ENCODE assay signal across 13 mouse cellular contexts in genomic region chr13:28931266-28931665, GRCm38 (mm10). TPM values are rescaled to one million over a fixed set of nuclear protein-coding genes. Genes with fewer than 3 reads are reported as not detected.
A peak's percentile ranks its signal among the peaks of the same experiment; 100 is the strongest.
DNase-seq lines count a peak whose midpoint lies in the region; ATAC-seq and TF ChIP-seq lines count a peak whose summit lies in the region.
"Had no signal": no experiment of that assay in that cellular context is flagged by ENCODE, and none has a peak within 500 bp of the region (broad histone marks: within the 10 kb centered on the region; RNA-seq: fewer than 3 reads in every experiment).

No protein-coding gene starts in this region.

- H3K36me3 ChIP-seq in heart, adult 2 months (ENCODE audit: control insufficient read depth, insufficient read depth, low read length), result no peaks in the 10 kb centered on the region
- no peaks in the 10 kb centered on the region for H3K36me3 ChIP-seq in heart, embryonic 11.5 days (ENCODE audit: control insufficient read depth, insufficient read depth, low read length)
- H3K36me3 ChIP-seq: heart, embryonic 15.5 days; limb, embryonic 10.5 days; neural tube, embryonic 12.5 days had no signal

- TF ChIP-seq CTCF in heart, adult 2 months (IDR thresholded peaks at IDR 0.05), result no peak

- no peak for TF ChIP-seq POLR2A in heart, adult 2 months (IDR thresholded peaks at IDR 0.05; ENCODE audit: insufficient read depth, low read depth, low read length)

- H3K4me1 ChIP-seq in heart, adult 2 months (ENCODE audit: control insufficient read depth, insufficient read depth, low read length), result peaks cover 6% of the 10 kb centered on the region
- H3K4me1 ChIP-seq in heart, embryonic 11.5 days (ENCODE audit: control insufficient read depth, insufficient read depth, low read length), result peaks cover 3% of the 10 kb centered on the region; the same call in 1 of the 2 replicates
- H3K4me1 ChIP-seq: neural tube, embryonic 12.5 days had no signal

- no peak for ATAC-seq in heart, embryonic 11.5 days (replicated peaks; ENCODE audit: insufficient number of reproducible peaks, low FRiP score, low TSS enrichment)
- ATAC-seq: intestine, embryonic 16.5 days had no signal

- H3K27ac ChIP-seq in heart, adult 2 months, result peak overlapping the region; percentile 41
- no peak overlapping the region for H3K27ac ChIP-seq in heart, embryonic 11.5 days (ENCODE audit: low read depth, low read length)
- H3K27ac ChIP-seq: heart, embryonic 15.5 days; limb, embryonic 10.5 days; neural tube, embryonic 12.5 days had no signal

- WGBS in heart, adult 2 months, result 58% methylated on average over 3 of the region's 3 CpGs
- WGBS in heart, embryonic 11.5 days (ENCODE audit: insufficient replicate concordance), result 73% methylated on average over 3 of the region's 3 CpGs

- intact Hi-C loops in heart, adult 2 months (cut with DNase I), result loop anchor here (5.0 kb wide), 1 partner anchor 44 kb away; no protein-coding TSS in a partner anchor
- intact Hi-C loops in heart, postnatal 36 days (cut with DNase I), result loop anchor here (1.0 to 5.0 kb wide), 3 partner anchors 45 to 514 kb away; no protein-coding TSS in a partner anchor

- no peak overlapping the region for H3K4me3 ChIP-seq in heart, adult 2 months
- no peak overlapping the region for H3K4me3 ChIP-seq in heart, embryonic 11.5 days (ENCODE audit: low read depth, low read length)
- H3K4me3 ChIP-seq: heart, embryonic 15.5 days; limb, embryonic 10.5 days; neural tube, embryonic 12.5 days had no signal

- peak; percentile 50 to 61 for DNase-seq in heart, adult 2 months
- DNase-seq in adrenal gland, postnatal 36 days, result peak; percentile 39 to 48
- peak; percentile 24 to 31 for DNase-seq in heart, postnatal 36 days
- peak; percentile 58 for DNase-seq in lung, postnatal 10 days
- DNase-seq in testis, postnatal 14 days (ENCODE audit: low spot score), result no peak
- no peak for DNase-seq in urinary bladder, postnatal 14 days (ENCODE audit: low spot score)
- DNase-seq in natural killer cell, adult 2 months (ENCODE audit: low spot score in 2 of 2), result no peak
- DNase-seq: right cerebral cortex, postnatal 14 days had no signal

- no peak overlapping the region for H3K4me2 ChIP-seq in heart, embryonic 11.5 days
- H3K4me2 ChIP-seq: heart, embryonic 15.5 days; neural tube, embryonic 12.5 days had no signal

- TF ChIP-seq EP300 in heart, adult 2 months (IDR thresholded peaks at IDR 0.05; ENCODE audit: insufficient read depth, low read depth, low read length), result peak; percentile 82; the same call in 1 of the 2 replicates

- H3K9ac ChIP-seq in heart, adult 2 months (ENCODE audit: low read depth, low read length), result no peak overlapping the region
- no peak overlapping the region for H3K9ac ChIP-seq in heart, embryonic 11.5 days (ENCODE audit: low read depth, low read length)
- H3K9ac ChIP-seq: heart, embryonic 15.5 days; neural tube, embryonic 12.5 days had no signal

- no peaks in the 10 kb centered on the region for H3K27me3 ChIP-seq in heart, adult 2 months (ENCODE audit: control insufficient read depth, insufficient read depth, low read length)
- no peaks in the 10 kb centered on the region for H3K27me3 ChIP-seq in heart, embryonic 11.5 days (ENCODE audit: control insufficient read depth, insufficient read depth, low read length)
- H3K27me3 ChIP-seq: heart, embryonic 15.5 days; neural tube, embryonic 12.5 days had no signal

- no peaks in the 10 kb centered on the region for H3K9me3 ChIP-seq in heart, embryonic 11.5 days (replicated peaks; ENCODE audit: control insufficient read depth, low read length)
- H3K9me3 ChIP-seq: heart, embryonic 15.5 days; limb, embryonic 10.5 days; neural tube, embryonic 12.5 days had no signal

- no peaks in the 10 kb centered on the region for H3K79me2 ChIP-seq in heart, adult 2 months (replicated peaks; ENCODE audit: control insufficient read depth, insufficient read depth, low read length)

RNA-seq across cellular contexts. Expression of gene Sox4, which starts 22.2 kb away (rescaled TPM):
- total RNA-seq in heart, adult 2 months (2021), result 10 to 100 TPM; 13.6 to 17.5 TPM
- 8.3 and 11.9 TPM in 2 replicates for polyA plus RNA-seq in heart, adult 2 months (2012; rRNA removed)
- polyA plus RNA-seq in heart, embryonic 11.5 days (2014; fragmentation: Nextera tagmentation; extraction: Ambion mirVana), result 45.6 and 47.0 TPM in 2 replicates
- total RNA-seq in adrenal gland, postnatal 36 days (2021), result 10 to 100 TPM; 20.6 to 25.2 TPM
- total RNA-seq in heart, postnatal 36 days (2021), result 10 to 100 TPM; 21.7 to 29.0 TPM

Comparison
In these comparisons a context has a peak if more than half of its experiments do, and no peak if none do; other contexts are left out.
1. DNase-seq: peak in heart, adult 2 months (2 of 2), adrenal gland, postnatal 36 days (2 of 2), heart, postnatal 36 days (2 of 2) and lung, postnatal 10 days (single experiment); none in testis, postnatal 14 days (single experiment), urinary bladder, postnatal 14 days (single experiment) and natural killer cell, adult 2 months (0 of 2).